13 mouse cellular contexts compared by ENCODE assay signal in genomic region chr14:10657364-10657763, GRCm38 (mm10).
"Had no signal": no experiment of that assay in that cellular context is flagged by ENCODE, and none has a peak within 500 bp of the region (broad histone marks: within the 10 kb centered on the region; RNA-seq: fewer than 3 reads in every experiment).

No protein-coding gene starts in this region.

- H3K9ac ChIP-seq: lung, embryonic 14.5 days; midbrain, embryonic 12.5 days; midbrain, embryonic 15.5 days; neural tube, embryonic 12.5 days; stomach, embryonic 15.5 days had no signal

- H3K4me3 ChIP-seq: midbrain, embryonic 10.5 days; midbrain, embryonic 12.5 days; midbrain, embryonic 15.5 days; neural tube, embryonic 12.5 days; stomach, embryonic 15.5 days had no signal

- H3K27me3 ChIP-seq: midbrain, embryonic 12.5 days; midbrain, embryonic 15.5 days; neural tube, embryonic 12.5 days; stomach, embryonic 15.5 days had no signal

- H3K4me2 ChIP-seq: lung, embryonic 14.5 days; midbrain, embryonic 12.5 days; midbrain, embryonic 15.5 days; neural tube, embryonic 12.5 days; stomach, embryonic 15.5 days had no signal

- H3K36me3 ChIP-seq: midbrain, embryonic 10.5 days; midbrain, embryonic 12.5 days; midbrain, embryonic 15.5 days; neural tube, embryonic 12.5 days; stomach, embryonic 15.5 days had no signal

- ATAC-seq: midbrain, embryonic 15.5 days had no signal

- H3K9me3 ChIP-seq: midbrain, embryonic 10.5 days; midbrain, embryonic 12.5 days; midbrain, embryonic 15.5 days; neural tube, embryonic 12.5 days; stomach, embryonic 15.5 days had no signal

- H3K4me1 ChIP-seq: midbrain, embryonic 12.5 days; midbrain, embryonic 15.5 days; stomach, embryonic 15.5 days had no signal

- H3K27ac ChIP-seq: midbrain, embryonic 10.5 days; midbrain, embryonic 12.5 days; midbrain, embryonic 15.5 days; neural tube, embryonic 12.5 days; stomach, embryonic 15.5 days; stomach, postnatal 0 days had no signal

- DNase-seq: lung, adult 18-20 months; lung, embryonic 14.5 days; lung, postnatal 10 days; lung, postnatal 4 days; right cerebral cortex, postnatal 14 days; thymus, postnatal 14 days; thymus, postnatal 36 days had no signal
